Comparison of ENCODE assay signal across 26 mouse cellular contexts in genomic region chr5:116016542-116016941, GRCm38 (mm10).
"Had no signal": no experiment of that assay in that cellular context is flagged by ENCODE, and none has a peak within 500 bp of the region (broad histone marks: within the 10 kb centered on the region; RNA-seq: fewer than 3 reads in every experiment).

No protein-coding gene starts in this region.

- H3K9me3 ChIP-seq: heart, embryonic 10.5 days; heart, embryonic 12.5 days; hindbrain, embryonic 10.5 days; hindbrain, embryonic 12.5 days; intestine, embryonic 15.5 days; limb, embryonic 10.5 days; limb, embryonic 12.5 days had no signal

- H3K27ac ChIP-seq: gastrocnemius, adult 2 months; heart, embryonic 10.5 days; hindbrain, embryonic 10.5 days; hindbrain, embryonic 12.5 days; hindbrain, embryonic 14.5 days; intestine, embryonic 15.5 days; layer of hippocampus, adult 2 months; left cerebral cortex, adult 2 months; limb, embryonic 10.5 days; limb, embryonic 12.5 days; liver, embryonic 14.5 days had no signal

- H3K4me1 ChIP-seq: hindbrain, embryonic 10.5 days; hindbrain, embryonic 12.5 days; limb, embryonic 10.5 days; limb, embryonic 12.5 days had no signal

- ATAC-seq: hindbrain, embryonic 16.5 days; inflammation-experienced regulatory T-cells, adult 6 months; intestine, embryonic 15.5 days; intestine, postnatal 0 days had no signal

- H3K9ac ChIP-seq: heart, embryonic 12.5 days; hindbrain, embryonic 12.5 days; hindbrain, embryonic 14.5 days; intestine, embryonic 15.5 days; limb, embryonic 12.5 days; liver, embryonic 14.5 days had no signal

- H3K4me2 ChIP-seq: heart, embryonic 12.5 days; hindbrain, embryonic 12.5 days; hindbrain, embryonic 14.5 days; intestine, embryonic 15.5 days; limb, embryonic 12.5 days; liver, embryonic 11.5 days had no signal

- DNase-seq: gastrocnemius, adult 2 months; gastrocnemius, postnatal 10 days; gastrocnemius, postnatal 25 days; heart, postnatal 10 days; heart, postnatal 4 days; kidney, adult 18-20 months; kidney, adult 8-10 months; kidney, postnatal 10 days; kidney, postnatal 25 days; kidney, postnatal 4 days; liver had no signal

- H3K27me3 ChIP-seq: heart, embryonic 12.5 days; hindbrain, embryonic 12.5 days; intestine, embryonic 15.5 days; limb, embryonic 12.5 days had no signal

- H3K4me3 ChIP-seq: gastrocnemius, adult 2 months; heart, embryonic 10.5 days; heart, embryonic 12.5 days; hindbrain, embryonic 10.5 days; hindbrain, embryonic 12.5 days; intestine, embryonic 15.5 days; layer of hippocampus, adult 2 months; left cerebral cortex, adult 2 months; limb, embryonic 10.5 days; limb, embryonic 12.5 days had no signal
